Comparison of ENCODE assay signal across 9 mouse cellular contexts in the genomic region with DNA sequence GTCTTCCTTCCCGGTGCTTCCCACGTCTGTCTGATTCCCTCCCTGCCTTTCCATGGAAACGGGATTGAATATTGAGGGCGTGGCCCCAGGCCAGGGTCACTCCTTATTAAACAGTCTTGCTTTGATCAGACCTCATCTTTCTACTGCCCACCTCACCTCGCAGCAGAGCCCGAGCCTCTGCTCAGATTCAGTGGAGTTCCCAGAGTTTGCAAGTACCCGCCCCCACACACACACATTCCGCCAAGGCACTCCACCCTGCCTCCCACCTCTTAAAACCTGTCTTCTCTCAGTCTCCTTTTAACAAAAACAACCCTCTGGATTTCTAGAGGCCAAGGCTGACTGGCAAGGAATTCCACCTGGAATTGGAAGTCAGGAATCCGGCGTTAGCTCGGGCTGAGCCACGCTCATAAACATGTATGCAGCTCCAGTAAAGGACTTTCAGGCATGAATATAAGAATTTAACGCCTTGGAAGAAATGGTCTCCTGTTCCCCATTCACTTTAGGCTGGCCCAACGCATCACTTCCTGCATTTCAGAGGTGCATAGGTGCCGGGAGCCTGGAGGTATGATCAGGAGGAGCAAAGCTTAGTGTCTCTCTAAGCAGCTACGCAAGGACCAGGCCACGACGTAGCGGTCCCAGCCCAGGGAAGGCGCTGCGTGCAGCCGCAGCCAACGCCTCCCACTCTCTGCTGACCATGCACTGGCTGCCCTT. TPM values are rescaled to one million over a fixed set of nuclear protein-coding genes. Genes with fewer than 3 reads are reported as not detected.
DNase-seq lines count a peak whose midpoint lies in the region; ATAC-seq lines count a peak whose summit lies in the region.
"Had no signal": no experiment of that assay in that cellular context is flagged by ENCODE, and none has a peak within 500 bp of the region (broad histone marks: within the 10 kb centered on the region; RNA-seq: fewer than 3 reads in every experiment).

No protein-coding gene starts in this region.

- no peaks in the 10 kb centered on the region for H3K9me3 ChIP-seq in liver, embryonic 11.5 days (ENCODE audit: control insufficient read depth, low read length)
- H3K9me3 ChIP-seq in embryonic facial prominence, embryonic 11.5 days (replicated peaks; ENCODE audit: control insufficient read depth, low read length) = no peaks in the 10 kb centered on the region
- H3K9me3 ChIP-seq in hindbrain, embryonic 11.5 days (ENCODE audit: control insufficient read depth, low read length) = no peaks in the 10 kb centered on the region
- H3K9me3 ChIP-seq in midbrain, embryonic 13.5 days = no peaks in the 10 kb centered on the region

- H3K4me2 ChIP-seq in liver, embryonic 11.5 days = peak overlapping the region; percentile 75
- H3K4me2 ChIP-seq in embryonic facial prominence, embryonic 11.5 days (ENCODE audit: low read depth, low read length) = peak overlapping the region; percentile 89
- peak overlapping the region; percentile 77 for H3K4me2 ChIP-seq in hindbrain, embryonic 11.5 days (replicated peaks; ENCODE audit: low read depth, low read length)
- H3K4me2 ChIP-seq in midbrain, embryonic 13.5 days (replicated peaks) = peak overlapping the region; percentile 84

- 0 out of 2 replicates have a peak overlapping the region, but pooled peaks have one; percentile 30 for H3K9ac ChIP-seq in liver, embryonic 11.5 days (ENCODE audit: low read depth, low read length)
- no peak overlapping the region for H3K9ac ChIP-seq in embryonic facial prominence, embryonic 11.5 days (replicated peaks; ENCODE audit: low read length)
- H3K9ac ChIP-seq in hindbrain, embryonic 11.5 days (ENCODE audit: low read depth, low read length) = no peak overlapping the region
- H3K9ac ChIP-seq in midbrain, embryonic 13.5 days (replicated peaks) = peak overlapping the region; percentile 4; the same call in 1 of the 2 replicates
- H3K9ac ChIP-seq: liver, embryonic 14.5 days had no signal

- H3K27me3 ChIP-seq in liver, embryonic 11.5 days (replicated peaks; ENCODE audit: control insufficient read depth, insufficient read depth, low read length) = peaks cover 76% of the 10 kb centered on the region
- H3K27me3 ChIP-seq in embryonic facial prominence, embryonic 11.5 days (ENCODE audit: control insufficient read depth, insufficient read depth, low read length) = peaks cover 62% of the 10 kb centered on the region
- H3K27me3 ChIP-seq in hindbrain, embryonic 11.5 days (ENCODE audit: control insufficient read depth, insufficient read depth, low read length) = peaks cover 60% of the 10 kb centered on the region
- peaks cover 65% of the 10 kb centered on the region for H3K27me3 ChIP-seq in midbrain, embryonic 13.5 days

- ATAC-seq in liver, embryonic 11.5 days (replicated peaks; ENCODE audit: low FRiP score) = no peak
- ATAC-seq in embryonic facial prominence, embryonic 11.5 days (replicated peaks; ENCODE audit: insufficient number of reproducible peaks, low FRiP score, low TSS enrichment, low read depth) = 0 out of 2 replicates have a peak, but pooled peaks have one; percentile 3
- 0 out of 2 replicates have a peak, but pooled peaks have one; percentile 4 for ATAC-seq in hindbrain, embryonic 11.5 days (ENCODE audit: low FRiP score)
- no peak for ATAC-seq in midbrain, embryonic 13.5 days
- no peak for ATAC-seq in CD4-positive, CD25-positive, alpha-beta regulatory T cell, adult 4 months

- DNase-seq in liver, embryonic 11.5 days (ENCODE audit: low spot score) = no peak
- DNase-seq in liver = no peak
- DNase-seq in embryonic facial prominence, embryonic 11.5 days (ENCODE audit: low spot score) = peak; percentile 11
- DNase-seq in hindbrain, embryonic 11.5 days (ENCODE audit: low spot score) = peak; percentile 52
- DNase-seq in thymus, postnatal 0 days (ENCODE audit: low spot score) = no peak
- DNase-seq in Muller cell, postnatal 12 days (ENCODE audit: inconsistent ontology term) = no peak

- no peaks in the 10 kb centered on the region for H3K36me3 ChIP-seq in liver, embryonic 11.5 days (ENCODE audit: control insufficient read depth, insufficient read depth, low read length)
- H3K36me3 ChIP-seq in embryonic facial prominence, embryonic 11.5 days (replicated peaks; ENCODE audit: control insufficient read depth, insufficient read depth, low read depth, low read length) = no peaks in the 10 kb centered on the region
- no peaks in the 10 kb centered on the region for H3K36me3 ChIP-seq in hindbrain, embryonic 11.5 days (ENCODE audit: control insufficient read depth, insufficient read depth, low read length)
- no peaks in the 10 kb centered on the region for H3K36me3 ChIP-seq in midbrain, embryonic 13.5 days

- no peak overlapping the region for H3K27ac ChIP-seq in liver, embryonic 11.5 days (ENCODE audit: low read depth, low read length)
- H3K27ac ChIP-seq in embryonic facial prominence, embryonic 11.5 days (replicated peaks; ENCODE audit: low read depth, low read length) = no peak overlapping the region
- no peak overlapping the region for H3K27ac ChIP-seq in hindbrain, embryonic 11.5 days (ENCODE audit: low read depth, low read length)
- peak overlapping the region; percentile 88 for H3K27ac ChIP-seq in midbrain, embryonic 13.5 days
- H3K27ac ChIP-seq: liver, embryonic 14.5 days had no signal

- H3K4me3 ChIP-seq in liver, embryonic 11.5 days (ENCODE audit: low read depth, low read length) = peak overlapping the region; percentile 47
- peak overlapping the region; percentile 39 for H3K4me3 ChIP-seq in embryonic facial prominence, embryonic 11.5 days (ENCODE audit: low read depth, low read length)
- H3K4me3 ChIP-seq in hindbrain, embryonic 11.5 days (ENCODE audit: low read depth, low read length) = peak overlapping the region; percentile 37
- H3K4me3 ChIP-seq in midbrain, embryonic 13.5 days (replicated peaks) = peak overlapping the region; percentile 44

- H3K4me1 ChIP-seq in liver, embryonic 11.5 days (replicated peaks; ENCODE audit: control insufficient read depth, insufficient read depth, low read length) = peaks cover 36% of the 10 kb centered on the region
- H3K4me1 ChIP-seq in embryonic facial prominence, embryonic 11.5 days (ENCODE audit: control insufficient read depth, insufficient read depth, low read length) = peaks cover 8% of the 10 kb centered on the region
- peaks cover 14% of the 10 kb centered on the region for H3K4me1 ChIP-seq in hindbrain, embryonic 11.5 days (replicated peaks; ENCODE audit: control insufficient read depth, insufficient read depth, low read length)
- H3K4me1 ChIP-seq in midbrain, embryonic 13.5 days (replicated peaks) = peaks cover 76% of the 10 kb centered on the region

- 6% methylated on average over 23 of the region's 23 CpGs for WGBS in liver, embryonic 11.5 days
- 2% methylated on average over 23 of the region's 23 CpGs for WGBS in embryonic facial prominence, embryonic 11.5 days
- WGBS in hindbrain, embryonic 11.5 days = 3% methylated on average over 23 of the region's 23 CpGs
- WGBS in midbrain, embryonic 13.5 days = 2% methylated on average over 23 of the region's 23 CpGs

RNA-seq across cellular contexts. Expression of a gene that starts 0.8 kb away (rescaled TPM):
- 2.1 and 3.1 TPM in 2 replicates for polyA plus RNA-seq in liver, embryonic 11.5 days (2014; fragmentation: Nextera tagmentation; extraction: Ambion mirVana)
- 0.91 and 2.1 TPM in 2 replicates for polyA plus RNA-seq in embryonic facial prominence, embryonic 11.5 days (2014; fragmentation: Nextera tagmentation; extraction: Ambion mirVana)
- 7.7 and 10.5 TPM in 2 replicates for polyA plus RNA-seq in hindbrain, embryonic 11.5 days (2014; fragmentation: Nextera tagmentation; extraction: Ambion mirVana)
- polyA plus RNA-seq in midbrain, embryonic 13.5 days (2015; fragmentation: Nextera tagmentation; extraction: Ambion mirVana) = 19.5 and 27.6 TPM in 2 replicates
- polyA plus RNA-seq in thymus, postnatal 0 days (2015; fragmentation: Nextera tagmentation; extraction: Ambion mirVana) = 0.60 and 0.85 TPM in 2 replicates
- not detected for polyA plus RNA-seq in CD4-positive, CD25-positive, alpha-beta regulatory T cell, adult 4 months (2017; shearing (Covaris generic))

RNA-seq across cellular contexts. Expression of a gene that starts 18.0 kb away (rescaled TPM):
- 519 and 531 TPM in 2 replicates for polyA plus RNA-seq in liver, embryonic 11.5 days (2014; fragmentation: Nextera tagmentation; extraction: Ambion mirVana)
- polyA plus RNA-seq in embryonic facial prominence, embryonic 11.5 days (2014; fragmentation: Nextera tagmentation; extraction: Ambion mirVana) = 585 and 615 TPM in 2 replicates
- polyA plus RNA-seq in hindbrain, embryonic 11.5 days (2014; fragmentation: Nextera tagmentation; extraction: Ambion mirVana) = 702 and 724 TPM in 2 replicates
- 809 and 819 TPM in 2 replicates for polyA plus RNA-seq in midbrain, embryonic 13.5 days (2015; fragmentation: Nextera tagmentation; extraction: Ambion mirVana)
- polyA plus RNA-seq in thymus, postnatal 0 days (2015; fragmentation: Nextera tagmentation; extraction: Ambion mirVana) = 862 and 907 TPM in 2 replicates
- polyA plus RNA-seq in CD4-positive, CD25-positive, alpha-beta regulatory T cell, adult 4 months (2017; shearing (Covaris generic)) = 100 to 1,000 TPM; 197 to 242 TPM

RNA-seq across cellular contexts. Expression of a gene that starts 34.3 kb away (rescaled TPM):
- polyA plus RNA-seq in liver, embryonic 11.5 days (2014; fragmentation: Nextera tagmentation; extraction: Ambion mirVana) = 14.8 and 15.7 TPM in 2 replicates
- 15.3 and 15.8 TPM in 2 replicates for polyA plus RNA-seq in embryonic facial prominence, embryonic 11.5 days (2014; fragmentation: Nextera tagmentation; extraction: Ambion mirVana)
- polyA plus RNA-seq in hindbrain, embryonic 11.5 days (2014; fragmentation: Nextera tagmentation; extraction: Ambion mirVana) = 14.9 and 17.7 TPM in 2 replicates
- polyA plus RNA-seq in midbrain, embryonic 13.5 days (2015; fragmentation: Nextera tagmentation; extraction: Ambion mirVana) = 23.2 and 24.2 TPM in 2 replicates
- polyA plus RNA-seq in thymus, postnatal 0 days (2015; fragmentation: Nextera tagmentation; extraction: Ambion mirVana) = 15.5 and 17.7 TPM in 2 replicates
- 10 to 100 TPM; 22.2 to 29.8 TPM for polyA plus RNA-seq in CD4-positive, CD25-positive, alpha-beta regulatory T cell, adult 4 months (2017; shearing (Covaris generic))

RNA-seq across cellular contexts. Expression of a gene that starts 35.2 kb away (rescaled TPM):
- polyA plus RNA-seq in liver, embryonic 11.5 days (2014; fragmentation: Nextera tagmentation; extraction: Ambion mirVana) = 9.7 and 12.8 TPM in 2 replicates
- 6.9 and 7.4 TPM in 2 replicates for polyA plus RNA-seq in embryonic facial prominence, embryonic 11.5 days (2014; fragmentation: Nextera tagmentation; extraction: Ambion mirVana)
- 17.7 and 18.3 TPM in 2 replicates for polyA plus RNA-seq in hindbrain, embryonic 11.5 days (2014; fragmentation: Nextera tagmentation; extraction: Ambion mirVana)
- 90.9 and 91.6 TPM in 2 replicates for polyA plus RNA-seq in midbrain, embryonic 13.5 days (2015; fragmentation: Nextera tagmentation; extraction: Ambion mirVana)
- polyA plus RNA-seq in thymus, postnatal 0 days (2015; fragmentation: Nextera tagmentation; extraction: Ambion mirVana) = 3.1 and 3.5 TPM in 2 replicates
- under 1 TPM in 1 of 2 experiments, not detected in 1; 0.26 TPM for polyA plus RNA-seq in CD4-positive, CD25-positive, alpha-beta regulatory T cell, adult 4 months (2017; shearing (Covaris generic))

RNA-seq across cellular contexts. Expression of a gene that starts 49.5 kb away (rescaled TPM):
- polyA plus RNA-seq in liver, embryonic 11.5 days (2014; fragmentation: Nextera tagmentation; extraction: Ambion mirVana) = 25.8 and 28.0 TPM in 2 replicates
- 41.5 and 42.9 TPM in 2 replicates for polyA plus RNA-seq in embryonic facial prominence, embryonic 11.5 days (2014; fragmentation: Nextera tagmentation; extraction: Ambion mirVana)
- polyA plus RNA-seq in hindbrain, embryonic 11.5 days (2014; fragmentation: Nextera tagmentation; extraction: Ambion mirVana) = 50.0 and 52.7 TPM in 2 replicates
- polyA plus RNA-seq in midbrain, embryonic 13.5 days (2015; fragmentation: Nextera tagmentation; extraction: Ambion mirVana) = 72.2 and 79.2 TPM in 2 replicates
- 20.9 and 21.6 TPM in 2 replicates for polyA plus RNA-seq in thymus, postnatal 0 days (2015; fragmentation: Nextera tagmentation; extraction: Ambion mirVana)
- polyA plus RNA-seq in CD4-positive, CD25-positive, alpha-beta regulatory T cell, adult 4 months (2017; shearing (Covaris generic)) = 10 to 100 TPM; 15.7 to 17.9 TPM

Comparison
In these comparisons a context has a peak if more than half of its experiments do, and no peak if none do; other contexts are left out.
1. ATAC-seq: peak in embryonic facial prominence, embryonic 11.5 days (single experiment) and hindbrain, embryonic 11.5 days (single experiment); none in liver, embryonic 11.5 days (single experiment), midbrain, embryonic 13.5 days (single experiment) and CD4-positive, CD25-positive, alpha-beta regulatory T cell, adult 4 months (single experiment).
2. DNase-seq: peak in embryonic facial prominence, embryonic 11.5 days (single experiment) and hindbrain, embryonic 11.5 days (single experiment); none in liver, embryonic 11.5 days (single experiment), liver (single experiment), thymus, postnatal 0 days (single experiment) and Muller cell, postnatal 12 days (single experiment).
3. H3K9ac ChIP-seq: peak in liver, embryonic 11.5 days (single experiment) and midbrain, embryonic 13.5 days (single experiment); none in embryonic facial prominence, embryonic 11.5 days (single experiment) and hindbrain, embryonic 11.5 days (single experiment).
4. Peak in every context shown above with its lines, with median percentiles within 50 percentile points of each other: H3K4me2 ChIP-seq and H3K4me3 ChIP-seq.